Mouse (Mus musculus): Measurements from ENCODE around the gene Slc26a8. TPM values are rescaled to one million over a fixed set of nuclear protein-coding genes. Genes with fewer than 3 reads are reported as not detected.
A peak's percentile ranks its signal among the peaks of the same experiment; 100 is the strongest.

The Slc26a8 gene
- total and polyA plus RNA-seq, 3 experiments: 0.10 to 3.2 (median 0.22) TPM

GRCm38 (mm10) chr17:28609543-28609942 lies 80.5 kb downstream of the Slc26a8 start:
- H3K4me1 ChIP-seq (ENCODE audit: insufficient read depth, low read depth, low read length): peaks cover 41% of the 10 kb centered on the region
- H3K9me3 ChIP-seq (replicated peaks): no peaks in the 10 kb centered on the region
- H3K27me3 ChIP-seq (ENCODE audit: insufficient read depth, low read length): no peaks in the 10 kb centered on the region
- ATAC-seq (ENCODE audit: extremely low read depth, insufficient number of reproducible peaks, low FRiP score, poor library complexity, severe bottlenecking) (no peak), DNase-seq (ENCODE audit: low spot score) (no peak)
- peaks cover 76% of the 10 kb centered on the region for H3K36me3 ChIP-seq (replicated peaks)
- TF ChIP-seq CTCF (IDR thresholded peaks at IDR 0.05; ENCODE audit: low read depth, low read length) (no peak), GATA1 (IDR thresholded peaks at IDR 0.05; ENCODE audit: borderline replicate concordance, low read length) (no peak), TAL1 (conservative IDR thresholded peaks at IDR 0.05; ENCODE audit: low read depth, low read length) (no peak), POLR2AphosphoS5 (IDR thresholded peaks at IDR 0.05; ENCODE audit: insufficient replicate concordance, low read depth, low read length) (no peak), GATA2 (IDR thresholded peaks at IDR 0.05; ENCODE audit: borderline replicate concordance, low read depth, low read length) (no peak)
- no peak overlapping the region for H3K4me3 ChIP-seq (ENCODE audit: low read depth, low read length)

GRCm38 (mm10) chr17:28601557-28602250 lies 88.3 kb downstream of the Slc26a8 start:
- Histone ChIP-seq H3K27me3 (ENCODE audit: insufficient read depth, low read length) (no peaks in the 10 kb centered on the region), H3K4me1 (ENCODE audit: insufficient read depth, low read depth, low read length) (0 out of 2 replicates have a peak, but pooled peaks cover 2% of the 10 kb centered on the region), H3K36me3 (replicated peaks) (peaks cover 97% of the 10 kb centered on the region), H3K4me3 (ENCODE audit: low read depth, low read length) (no peak overlapping the region), H3K9me3 (replicated peaks) (no peaks in the 10 kb centered on the region)
- TF ChIP-seq GATA2 (IDR thresholded peaks at IDR 0.05; ENCODE audit: borderline replicate concordance, low read depth, low read length) (no peak), POLR2AphosphoS5 (IDR thresholded peaks at IDR 0.05; ENCODE audit: insufficient replicate concordance, low read depth, low read length) (no peak), CTCF (IDR thresholded peaks at IDR 0.05; ENCODE audit: low read depth, low read length) (no peak)
- ATAC-seq (ENCODE audit: extremely low read depth, insufficient number of reproducible peaks, low FRiP score, poor library complexity, severe bottlenecking) (no peak), DNase-seq (ENCODE audit: low spot score) (no peak)

GRCm38 (mm10) chr17:28600780-28601179 lies 89.3 kb downstream of the Slc26a8 start:
- H3K27me3 ChIP-seq (ENCODE audit: insufficient read depth, low read length): no peaks in the 10 kb centered on the region
- H3K4me3 ChIP-seq (ENCODE audit: low read depth, low read length): no peak overlapping the region
- peaks cover 97% of the 10 kb centered on the region for H3K36me3 ChIP-seq (replicated peaks)
- TF ChIP-seq GATA1 (IDR thresholded peaks at IDR 0.05; ENCODE audit: borderline replicate concordance, low read length): no peak
- TF ChIP-seq TAL1 (conservative IDR thresholded peaks at IDR 0.05; ENCODE audit: low read depth, low read length): no peak
- TF ChIP-seq CTCF (IDR thresholded peaks at IDR 0.05; ENCODE audit: low read depth, low read length): no peak
- no peak for TF ChIP-seq GATA2 (IDR thresholded peaks at IDR 0.05; ENCODE audit: borderline replicate concordance, low read depth, low read length)
- TF ChIP-seq POLR2AphosphoS5 (IDR thresholded peaks at IDR 0.05; ENCODE audit: insufficient replicate concordance, low read depth, low read length): no peak
- ATAC-seq (ENCODE audit: extremely low read depth, insufficient number of reproducible peaks, low FRiP score, poor library complexity, severe bottlenecking) (no peak), DNase-seq (ENCODE audit: low spot score) (no peak)
- no peaks in the 10 kb centered on the region for H3K9me3 ChIP-seq (replicated peaks)
- H3K4me1 ChIP-seq (ENCODE audit: insufficient read depth, low read depth, low read length): 0 out of 2 replicates have a peak, but pooled peaks cover 2% of the 10 kb centered on the region

- DNase-seq (ENCODE audit: low spot score) (peak; percentile 27), ATAC-seq (ENCODE audit: extremely low read depth, insufficient number of reproducible peaks, low FRiP score, poor library complexity, severe bottlenecking) (no peak)
- H3K27me3 ChIP-seq (ENCODE audit: insufficient read depth, low read length): no peaks in the 10 kb centered on the region
- no peak overlapping the region for H3K4me3 ChIP-seq (ENCODE audit: low read depth, low read length)
- H3K36me3 ChIP-seq (replicated peaks): peaks cover 95% of the 10 kb centered on the region
- peaks cover 20% of the 10 kb centered on the region for H3K4me1 ChIP-seq (ENCODE audit: insufficient read depth, low read depth, low read length)
- H3K9me3 ChIP-seq (replicated peaks): no peaks in the 10 kb centered on the region
- TF ChIP-seq GATA1 (IDR thresholded peaks at IDR 0.05; ENCODE audit: borderline replicate concordance, low read length) (no peak), POLR2AphosphoS5 (IDR thresholded peaks at IDR 0.05; ENCODE audit: insufficient replicate concordance, low read depth, low read length) (no peak), GATA2 (IDR thresholded peaks at IDR 0.05; ENCODE audit: borderline replicate concordance, low read depth, low read length) (no peak), CTCF (IDR thresholded peaks at IDR 0.05; ENCODE audit: low read depth, low read length) (no peak), TAL1 (conservative IDR thresholded peaks at IDR 0.05; ENCODE audit: low read depth, low read length) (no peak)
These were observed 96.1 kb downstream of the Slc26a8 start for GRCm38 (mm10) chr17:28593965-28594364.

GRCm38 (mm10) chr17:28592998-28593397 lies 97.0 kb downstream of the Slc26a8 start:
- Histone ChIP-seq H3K36me3 (replicated peaks) (peaks cover 96% of the 10 kb centered on the region), H3K4me1 (ENCODE audit: insufficient read depth, low read depth, low read length) (peaks cover 20% of the 10 kb centered on the region), H3K9me3 (replicated peaks) (no peaks in the 10 kb centered on the region), H3K27me3 (ENCODE audit: insufficient read depth, low read length) (no peaks in the 10 kb centered on the region), H3K4me3 (ENCODE audit: low read depth, low read length) (no peak overlapping the region)
- DNase-seq (ENCODE audit: low spot score) (peak; percentile 43), ATAC-seq (ENCODE audit: extremely low read depth, insufficient number of reproducible peaks, low FRiP score, poor library complexity, severe bottlenecking) (no peak)
- TF ChIP-seq TAL1 (conservative IDR thresholded peaks at IDR 0.05; ENCODE audit: low read depth, low read length) (no peak), GATA1 (IDR thresholded peaks at IDR 0.05; ENCODE audit: borderline replicate concordance, low read length) (no peak), POLR2AphosphoS5 (IDR thresholded peaks at IDR 0.05; ENCODE audit: insufficient replicate concordance, low read depth, low read length) (no peak), CTCF (IDR thresholded peaks at IDR 0.05; ENCODE audit: low read depth, low read length) (peak; percentile 96), GATA2 (IDR thresholded peaks at IDR 0.05; ENCODE audit: borderline replicate concordance, low read depth, low read length) (no peak)

- TF ChIP-seq TAL1 (conservative IDR thresholded peaks at IDR 0.05; ENCODE audit: low read depth, low read length): no peak
- no peak for TF ChIP-seq CTCF (IDR thresholded peaks at IDR 0.05; ENCODE audit: low read depth, low read length)
- no peak for TF ChIP-seq GATA1 (IDR thresholded peaks at IDR 0.05; ENCODE audit: borderline replicate concordance, low read length)
- peaks cover 20% of the 10 kb centered on the region for H3K4me1 ChIP-seq (ENCODE audit: insufficient read depth, low read depth, low read length)
- peaks cover 94% of the 10 kb centered on the region for H3K36me3 ChIP-seq (replicated peaks)
- no peak overlapping the region for H3K4me3 ChIP-seq (ENCODE audit: low read depth, low read length)
- H3K9me3 ChIP-seq (replicated peaks): no peaks in the 10 kb centered on the region
- DNase-seq (ENCODE audit: low spot score) (no peak), ATAC-seq (ENCODE audit: extremely low read depth, insufficient number of reproducible peaks, low FRiP score, poor library complexity, severe bottlenecking) (no peak)
- H3K27me3 ChIP-seq (ENCODE audit: insufficient read depth, low read length): no peaks in the 10 kb centered on the region
These were observed 98.6 kb downstream of the Slc26a8 start for GRCm38 (mm10) chr17:28591476-28591875.

Data from G1E (cell line).